Mouse (Mus musculus): Measurements from ENCODE around the gene Plch2. TPM values are rescaled to one million over a fixed set of nuclear protein-coding genes. Genes with fewer than 3 reads are reported as not detected.
A peak's percentile ranks its signal among the peaks of the same experiment; 100 is the strongest.

Gene Plch2
- total RNA-seq, 2 experiments from 2014 or later: 0.04 TPM; not detected in 1

- DNase-seq: peak; percentile 90
- intact Hi-C loops (cut with DNase I; ENCODE audit: low total_unique reads): no loop called here
These were observed 92.5 kb downstream of the Plch2 start, which contains the start of gene Pank4 for GRCm38 (mm10) chr4:154963901-154964580. Pank4 (plus strand) TSS chr4:154964123.

GRCm38 (mm10) chr4:154963190-154963836 is 93.3 kb downstream of the Plch2 start:
- intact Hi-C loops (cut with DNase I; ENCODE audit: low total_unique reads): no loop called here

DNA sequence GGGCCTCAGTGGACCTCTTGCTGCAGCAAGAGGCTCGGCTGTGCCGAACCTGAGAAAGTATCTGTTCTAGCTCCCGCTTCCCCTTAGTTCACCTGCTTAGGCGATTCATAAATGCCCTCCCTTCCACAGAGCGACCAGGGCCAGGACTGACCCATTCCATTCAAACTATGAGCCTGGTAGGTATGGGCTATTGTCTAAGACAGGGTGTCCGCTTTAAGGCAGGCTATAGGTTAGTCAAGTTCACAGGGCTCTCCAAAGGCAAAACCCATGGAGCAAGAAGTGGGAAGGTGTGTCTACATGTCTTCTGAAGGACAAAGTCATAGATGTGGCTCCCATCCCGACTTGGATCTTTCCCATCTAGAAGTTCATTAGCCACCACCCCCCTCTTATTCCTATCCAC is 93.9 kb downstream of the Plch2 start:
- DNase-seq: no peak
- intact Hi-C loops (cut with DNase I; ENCODE audit: low total_unique reads): no loop called here

More at GRCm38 (mm10) chr4:154963190-154963836, 93.3 kb downstream of the Plch2 start:
- no peak for DNase-seq

DNA sequence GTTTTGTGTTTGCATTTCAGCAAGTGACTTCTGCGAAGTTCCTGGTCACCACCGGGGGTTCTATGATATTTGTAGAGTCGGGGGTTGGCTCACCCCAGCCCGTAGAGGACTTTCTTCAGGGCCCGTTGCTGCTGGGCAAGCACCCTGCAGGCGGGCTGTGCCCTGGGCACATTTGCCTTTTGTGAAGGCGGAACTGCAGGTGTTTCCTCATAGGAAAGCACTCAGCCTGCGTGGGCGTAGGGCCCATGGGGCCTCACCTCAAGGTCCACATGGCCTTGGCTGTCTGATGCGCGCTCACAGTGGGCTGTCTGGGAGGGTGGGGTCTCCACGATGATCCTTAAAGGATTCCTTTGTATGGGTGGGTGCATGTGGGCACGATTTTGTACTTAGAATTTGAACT is 94.7 kb downstream of the Plch2 start:
- intact Hi-C loops (cut with DNase I; ENCODE audit: low total_unique reads): no loop called here

GRCm38 (mm10) chr4:154961226-154961738 is 95.3 kb downstream of the Plch2 start:
- intact Hi-C loops (cut with DNase I; ENCODE audit: low total_unique reads): no loop called here
- no peak for DNase-seq

More for the DNA sequence above, 94.7 kb downstream of the Plch2 start:
- DNase-seq: no peak

GRCm38 (mm10) chr4:154960690-154961225 is 95.8 kb downstream of the Plch2 start, which contains the start of gene Hes5:
Hes5 (plus strand) TSS chr4:154960923.
- intact Hi-C loops (cut with DNase I; ENCODE audit: low total_unique reads): no loop called here
- no peak for DNase-seq

GRCm38 (mm10) chr4:154960021-154960689 is 96.4 kb downstream of the Plch2 start:
- no peak for DNase-seq
- intact Hi-C loops (cut with DNase I; ENCODE audit: low total_unique reads): no loop called here

DNA sequence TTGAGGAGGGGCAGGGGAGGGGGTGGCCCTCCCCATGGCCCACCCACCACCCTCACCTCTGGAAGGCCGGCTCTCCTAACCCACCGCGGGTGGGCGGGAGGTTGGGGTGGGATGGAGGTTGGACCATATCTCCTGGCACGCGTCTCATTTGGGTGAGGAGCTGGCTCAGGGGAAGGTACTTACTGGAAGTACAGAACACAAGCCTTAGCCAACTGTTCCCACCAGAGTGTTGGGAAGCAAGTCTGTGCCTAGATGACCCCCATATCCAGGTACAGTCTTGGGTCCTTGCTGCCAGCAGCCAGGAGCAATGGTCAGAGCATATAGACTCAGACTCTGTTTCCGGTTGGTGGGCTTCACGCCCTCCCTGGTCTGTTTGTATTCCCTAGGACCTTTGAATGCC is 98.0 kb downstream of the Plch2 start:
- intact Hi-C loops (cut with DNase I; ENCODE audit: low total_unique reads): no loop called here
- no peak for DNase-seq

- intact Hi-C loops (cut with DNase I; ENCODE audit: low total_unique reads): no loop called here
These were observed 98.4 kb downstream of the Plch2 start for GRCm38 (mm10) chr4:154958171-154958570.

GRCm38 (mm10) chr4:154957289-154957993 is 99.1 kb downstream of the Plch2 start:
- intact Hi-C loops (cut with DNase I; ENCODE audit: low total_unique reads): no loop called here
- DNase-seq: no peak

More at GRCm38 (mm10) chr4:154958171-154958570, 98.4 kb downstream of the Plch2 start:
- no peak for DNase-seq

GRCm38 (mm10) chr4:154956604-154957003 is 100.0 kb downstream of the Plch2 start:
- DNase-seq: no peak
- intact Hi-C loops (cut with DNase I; ENCODE audit: low total_unique reads): no loop called here

- no peak for DNase-seq
- intact Hi-C loops (cut with DNase I; ENCODE audit: low total_unique reads): no loop called here
These were observed 103.9 kb downstream of the Plch2 start for GRCm38 (mm10) chr4:154952461-154953241.

DNA sequence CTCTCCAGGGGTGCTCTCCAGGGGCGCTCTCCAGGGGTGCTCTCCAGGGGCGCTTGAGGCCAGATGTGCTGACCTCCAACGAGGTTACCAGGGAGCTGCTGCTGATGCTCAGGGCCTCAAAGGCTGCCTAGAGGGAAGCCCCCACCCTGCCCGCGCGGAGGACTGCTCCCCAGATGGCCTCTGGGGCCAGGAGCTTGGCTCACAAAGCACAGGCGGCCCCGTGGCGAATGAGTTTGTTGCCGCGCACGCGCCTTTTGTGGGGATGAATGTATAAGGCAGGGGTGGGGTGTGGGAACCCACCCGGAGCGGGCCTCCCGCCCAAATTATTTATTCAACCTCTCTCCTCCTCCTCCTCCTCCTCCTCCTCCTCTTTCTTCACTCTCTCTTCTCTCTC is 107.0 kb downstream of the Plch2 start:
- intact Hi-C loops (cut with DNase I; ENCODE audit: low total_unique reads): loop anchor here (10.0 kb wide), 1 partner anchor 75 kb away; no protein-coding TSS in a partner anchor
- no peak for DNase-seq

DNA sequence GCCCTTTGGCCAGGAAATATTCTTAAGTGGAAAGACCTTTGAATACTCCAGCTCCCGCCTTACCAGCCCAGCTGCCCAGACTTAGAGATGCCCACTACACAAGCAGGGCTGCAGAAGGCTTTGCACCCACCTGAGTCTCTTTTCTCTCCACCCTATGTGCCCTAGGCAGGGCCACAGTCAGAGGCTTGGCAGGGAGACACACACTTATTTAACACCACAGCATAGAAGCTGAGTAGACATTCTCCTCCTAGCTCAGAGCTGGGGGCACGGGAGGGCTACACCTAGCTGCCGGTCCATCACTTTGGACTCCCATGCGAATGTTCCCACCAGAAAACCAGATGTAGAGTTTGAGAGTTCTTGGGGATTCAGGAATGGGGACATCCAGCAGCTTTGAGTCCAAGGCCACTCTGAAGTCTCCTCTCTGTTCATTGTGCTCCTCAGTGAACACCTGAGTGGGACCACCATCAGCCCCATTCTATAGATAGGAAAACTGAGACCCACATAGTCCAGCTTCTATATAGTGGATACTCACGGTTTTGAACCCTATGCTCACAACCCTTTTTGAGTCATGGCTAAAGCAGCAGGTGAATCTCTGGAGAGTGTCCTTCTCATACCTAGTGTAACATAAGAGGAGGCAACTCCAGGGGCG is 107.5 kb downstream of the Plch2 start:
- intact Hi-C loops (cut with DNase I; ENCODE audit: low total_unique reads): loop anchor here (10.0 kb wide), 1 partner anchor 74 kb away; no protein-coding TSS in a partner anchor
- DNase-seq: no peak

GRCm38 (mm10) chr4:154948066-154948939 is 108.3 kb downstream of the Plch2 start:
- no peak for DNase-seq
- intact Hi-C loops (cut with DNase I; ENCODE audit: low total_unique reads): loop anchor here (10.0 kb wide), 1 partner anchor 74 kb away; no protein-coding TSS in a partner anchor

GRCm38 (mm10) chr4:154946319-154946718 is 110.3 kb downstream of the Plch2 start:
- DNase-seq: peak; percentile 64
- intact Hi-C loops (cut with DNase I; ENCODE audit: low total_unique reads): loop anchor here (10.0 kb wide), 1 partner anchor 72 kb away; no protein-coding TSS in a partner anchor

GRCm38 (mm10) chr4:154944121-154944590 is 112.4 kb downstream of the Plch2 start:
- DNase-seq: peak; percentile 74
- intact Hi-C loops (cut with DNase I; ENCODE audit: low total_unique reads): loop anchor here (10.0 kb wide), 1 partner anchor 69 kb away; no protein-coding TSS in a partner anchor

Data from gastrocnemius, postnatal 14 days (tissue).